Mouse (Mus musculus): ENCODE data around the gene Scaf11.

DNA sequence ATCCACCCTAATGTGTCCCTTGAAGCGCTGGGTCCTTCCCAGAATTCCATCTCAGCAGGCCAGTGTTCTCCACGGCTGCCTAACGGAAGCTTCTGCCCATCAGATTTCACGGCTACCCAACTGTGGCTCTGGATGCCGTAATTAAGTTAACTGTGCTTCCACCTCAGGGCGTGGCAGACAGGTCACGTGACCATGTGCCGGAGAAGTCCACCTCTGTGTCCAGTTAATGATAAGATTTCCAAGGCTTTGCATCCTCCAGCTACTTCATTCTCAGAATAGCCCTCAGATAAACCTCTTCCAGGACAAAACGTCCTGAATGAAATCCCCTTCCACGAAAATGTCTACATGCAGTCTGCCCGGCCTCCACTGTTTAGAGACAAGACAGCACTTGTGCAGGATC is 4.4 kb upstream of the Scaf11 start:
- TF ChIP-seq CTCF (IDR thresholded peaks at IDR 0.05; ENCODE audit: control insufficient read depth, insufficient read depth, low read length) (no peak), POLR2A (IDR thresholded peaks at IDR 0.05; ENCODE audit: borderline replicate concordance, control insufficient read depth, low read depth, low read length) (no peak)

Data from bone marrow, adult 2 months (tissue).